Mouse (Mus musculus) midbrain, embryonic 10.5 days (tissue): ENCODE data around the gene Brf1. TPM values are rescaled to one million over a fixed set of nuclear protein-coding genes. Genes with fewer than 3 reads are reported as not detected.
A peak's percentile ranks its signal among the peaks of the same experiment; 100 is the strongest.

Experiments
- DNase-seq: peaks from one replicate; pipeline ENCODE4 v3.0.0-alpha.2; 2017; ENCODE audit warnings: low spot score
- H3K27ac ChIP-seq: fragments of 300-500 bp; sonication (generic); replicated peaks from 2 replicates; pipeline ENCODE4 v1.5.1; 2016; ENCODE audit warnings: mild to moderate bottlenecking
- H3K27me3 ChIP-seq: fragments of 300-500 bp; sonication (generic); 2 replicates; pipeline ENCODE4 v1.6.1; 2016; ENCODE audit warnings: low read depth, mild to moderate bottlenecking; ENCODE audit not compliant: poor library complexity, severe bottlenecking
- H3K36me3 ChIP-seq: fragments of 300-500 bp; sonication (generic); 2 replicates; pipeline ENCODE4 v1.6.1; 2016; ENCODE audit warnings: mild to moderate bottlenecking, moderate library complexity
- H3K4me1 ChIP-seq: fragments of 300-500 bp; sonication (generic); 2 replicates; pipeline ENCODE4 v1.6.1; 2016
- H3K4me3 ChIP-seq: fragments of 300-500 bp; sonication (generic); 2 replicates; pipeline ENCODE4 v1.5.1; 2016; ENCODE audit warnings: mild to moderate bottlenecking, moderate library complexity
- H3K9me3 ChIP-seq: fragments of 300-500 bp; sonication (generic); replicated peaks from 2 replicates; pipeline ENCODE4 v1.6.1; 2016; ENCODE audit warnings: mild to moderate bottlenecking
- WGBS: fragments of 180-500 bp; shearing (Covaris S2); methylation state at CpG from one replicate; pipeline ENCODE4 v1.1.7; 2016; 5-methylcytosine and 5-hydroxymethylcytosine counted together
- polyA plus RNA-seq: library from polyadenylated mRNA; unstranded; fragments of >200 nt; fragmentation: Nextera tagmentation; extraction: Ambion mirVana; gene quantifications from 2 replicates; pipeline ENCODE4 v1.2.1, GENCODE M21; 2016

Gene Brf1
- polyA plus RNA-seq, 1 experiment from 2014 or later = 51.6 TPM

- Histone ChIP-seq H3K27me3 (no peaks in the 10 kb centered on the region), H3K27ac (no peak overlapping the region), H3K36me3 (peaks cover 80% of the 10 kb centered on the region), H3K9me3 (no peaks in the 10 kb centered on the region), H3K4me1 (0 out of 2 replicates have a peak, but pooled peaks cover under 1% of the 10 kb centered on the region), H3K4me3 (no peak overlapping the region)
- 93% methylated on average over 2 of the region's 2 CpGs for WGBS
- no peak for DNase-seq
Observed at GRCm38 (mm10) chr12:112991444-112991843, 9.1 kb downstream of the Brf1 start.

- 91% methylated on average over 5 of the region's 5 CpGs for WGBS
Observed at GRCm38 (mm10) chr12:112990706-112991405, 9.6 kb downstream of the Brf1 start.

GRCm38 (mm10) chr12:112987877-112988276, 12.6 kb downstream of the Brf1 start:
- Histone ChIP-seq H3K4me1 (no peaks in the 10 kb centered on the region), H3K9me3 (no peaks in the 10 kb centered on the region), H3K27me3 (no peaks in the 10 kb centered on the region), H3K4me3 (no peak overlapping the region), H3K27ac (no peak overlapping the region), H3K36me3 (peaks cover 83% of the 10 kb centered on the region)
- 72% methylated on average over 6 of the region's 6 CpGs for WGBS
- DNase-seq = no peak

More at GRCm38 (mm10) chr12:112990706-112991405, 9.6 kb downstream of the Brf1 start:
- Histone ChIP-seq H3K9me3 (no peaks in the 10 kb centered on the region), H3K4me3 (no peak overlapping the region), H3K27ac (no peak overlapping the region), H3K27me3 (no peaks in the 10 kb centered on the region), H3K36me3 (peaks cover 80% of the 10 kb centered on the region), H3K4me1 (no peaks in the 10 kb centered on the region)
- DNase-seq = no peak

- Histone ChIP-seq H3K36me3 (peaks cover 85% of the 10 kb centered on the region), H3K27ac (no peak overlapping the region), H3K27me3 (no peaks in the 10 kb centered on the region), H3K9me3 (no peaks in the 10 kb centered on the region), H3K4me1 (no peaks in the 10 kb centered on the region), H3K4me3 (no peak overlapping the region)
- no peak for DNase-seq
- WGBS = 94% methylated on average over 6 of the region's 6 CpGs
Observed at GRCm38 (mm10) chr12:112985346-112985745, 15.2 kb downstream of the Brf1 start.

- Histone ChIP-seq H3K27me3 (0 out of 2 replicates have a peak, but pooled peaks cover 5% of the 10 kb centered on the region), H3K4me3 (no peak overlapping the region), H3K9me3 (no peaks in the 10 kb centered on the region), H3K36me3 (peaks cover 96% of the 10 kb centered on the region), H3K27ac (no peak overlapping the region), H3K4me1 (peaks cover 9% of the 10 kb centered on the region)
- no peak for DNase-seq
- WGBS = 94% methylated on average over 2 of the region's 2 CpGs
Observed at GRCm38 (mm10) chr12:112982031-112982430, 18.5 kb downstream of the Brf1 start.

- 47% methylated on average over 12 of the region's 12 CpGs for WGBS
- H3K27me3 ChIP-seq = 0 out of 2 replicates have a peak, but pooled peaks cover 5% of the 10 kb centered on the region
- H3K36me3 ChIP-seq = peaks cover 83% of the 10 kb centered on the region
- DNase-seq = no peak
- H3K27ac ChIP-seq = peak overlapping the region; percentile 94
- H3K4me1 ChIP-seq = peaks cover 24% of the 10 kb centered on the region
- peak overlapping the region; percentile 87 for H3K4me3 ChIP-seq
- H3K9me3 ChIP-seq = no peaks in the 10 kb centered on the region
Observed at GRCm38 (mm10) chr12:112977156-112977555, 23.3 kb downstream of the Brf1 start.

GRCm38 (mm10) chr12:112976371-112977073, 24.0 kb downstream of the Brf1 start, which contains the start of gene Btbd6:
Gene Btbd6, plus strand, starts transcription at chr12:112976482.
- Histone ChIP-seq H3K9me3 (no peaks in the 10 kb centered on the region), H3K27ac (peak within 1 kb of the TSS; percentile 94), H3K4me3 (peak within 1 kb of the TSS; percentile 87), H3K4me1 (peaks cover 24% of the 10 kb centered on the region), H3K36me3 (peaks cover 83% of the 10 kb centered on the region), H3K27me3 (0 out of 2 replicates have a peak, but pooled peaks cover 5% of the 10 kb centered on the region)
- peak; percentile 84 for DNase-seq
- WGBS = 1% methylated on average over 78 of the region's 80 CpGs

- H3K4me3 ChIP-seq = no peak overlapping the region
- WGBS = 90% methylated on average over 9 of the region's 9 CpGs
- no peak for DNase-seq
- H3K4me1 ChIP-seq = peaks cover 24% of the 10 kb centered on the region
- no peak overlapping the region for H3K27ac ChIP-seq
- H3K36me3 ChIP-seq = peaks cover 83% of the 10 kb centered on the region
- 0 out of 2 replicates have a peak, but pooled peaks cover 5% of the 10 kb centered on the region for H3K27me3 ChIP-seq
- H3K9me3 ChIP-seq = no peaks in the 10 kb centered on the region
Observed at GRCm38 (mm10) chr12:112974736-112975135, 25.8 kb downstream of the Brf1 start.

GRCm38 (mm10) chr12:112969616-112970015, 30.9 kb downstream of the Brf1 start:
- no peak for DNase-seq
- H3K36me3 ChIP-seq = peaks cover 99% of the 10 kb centered on the region
- no peaks in the 10 kb centered on the region for H3K4me1 ChIP-seq
- no peak overlapping the region for H3K27ac ChIP-seq
- no peak overlapping the region for H3K4me3 ChIP-seq
- no peaks in the 10 kb centered on the region for H3K9me3 ChIP-seq
- no peaks in the 10 kb centered on the region for H3K27me3 ChIP-seq
- WGBS = 88% methylated on average over 6 of the region's 6 CpGs

GRCm38 (mm10) chr12:112968943-112969342, 31.6 kb downstream of the Brf1 start:
- H3K4me1 ChIP-seq = no peaks in the 10 kb centered on the region
- DNase-seq = no peak
- no peak overlapping the region for H3K27ac ChIP-seq
- peaks cover 100% of the 10 kb centered on the region for H3K36me3 ChIP-seq
- H3K4me3 ChIP-seq = no peak overlapping the region
- 76% methylated on average over 8 of the region's 8 CpGs for WGBS
- H3K27me3 ChIP-seq = no peaks in the 10 kb centered on the region
- H3K9me3 ChIP-seq = no peaks in the 10 kb centered on the region

- no peaks in the 10 kb centered on the region for H3K27me3 ChIP-seq
- no peaks in the 10 kb centered on the region for H3K4me1 ChIP-seq
- H3K27ac ChIP-seq = no peak overlapping the region
- H3K36me3 ChIP-seq = peaks cover 100% of the 10 kb centered on the region
- WGBS = 92% methylated on average over 13 of the region's 13 CpGs
- H3K9me3 ChIP-seq = no peaks in the 10 kb centered on the region
- no peak for DNase-seq
- no peak overlapping the region for H3K4me3 ChIP-seq
Observed at GRCm38 (mm10) chr12:112965783-112966182, 34.7 kb downstream of the Brf1 start.

- H3K4me3 ChIP-seq = no peak overlapping the region
- peaks cover 92% of the 10 kb centered on the region for H3K36me3 ChIP-seq
- H3K4me1 ChIP-seq = peaks cover 4% of the 10 kb centered on the region; the same call in 1 of the 2 replicates
- WGBS = 91% methylated on average over 5 of the region's 5 CpGs
- no peak overlapping the region for H3K27ac ChIP-seq
- DNase-seq = no peak
- no peaks in the 10 kb centered on the region for H3K9me3 ChIP-seq
- no peaks in the 10 kb centered on the region for H3K27me3 ChIP-seq
Observed at GRCm38 (mm10) chr12:112961872-112962271, 38.6 kb downstream of the Brf1 start.

GRCm38 (mm10) chr12:112961428-112961827, 39.1 kb downstream of the Brf1 start:
- no peak overlapping the region for H3K4me3 ChIP-seq
- peaks cover 92% of the 10 kb centered on the region for H3K36me3 ChIP-seq
- H3K27me3 ChIP-seq = no peaks in the 10 kb centered on the region
- DNase-seq = no peak
- H3K27ac ChIP-seq = no peak overlapping the region
- 89% methylated on average over 7 of the region's 7 CpGs for WGBS
- H3K9me3 ChIP-seq = no peaks in the 10 kb centered on the region
- H3K4me1 ChIP-seq = peaks cover 4% of the 10 kb centered on the region; the same call in 1 of the 2 replicates
